Mouse (Mus musculus) CD4-positive naive resting alpha-beta T cell, adult 57 days (primary cell): ENCODE data around the gene AI854703. TPM values are rescaled to one million over a fixed set of nuclear protein-coding genes. Genes with fewer than 3 reads are reported as not detected.

ENCODE experiments used
- total RNA-seq: library from RNA; stranded (reverse); gene quantifications from one replicate; pipeline ENCODE4 v1.2.4, GENCODE M21; 2023

The AI854703 gene
- 1.7 TPM for total RNA-seq

GRCm38 (mm10) chr6:48626464-48626863, at the start of gene AI854703:
Gene AI854703, plus strand, starts transcription at chr6:48626764.

GRCm38 (mm10) chr6:48589194-48589750, 37.3 kb upstream of the AI854703 start, which contains the start of gene Gm45021:
Gene Gm45021, plus strand, starts transcription at chr6:48589610.

GRCm38 (mm10) chr6:48593158-48594042, 33.2 kb upstream of the AI854703 start, which contains the start of the genes Repin1 and Gm44965:
Gene Repin1, plus strand, starts transcription at chr6:48593883.
Gene Gm44965, plus strand, starts transcription at chr6:48593941.

GRCm38 (mm10) chr6:48601271-48602079, 25.1 kb upstream of the AI854703 start, which contains the start of gene Zfp775:
Gene Zfp775, plus strand, starts transcription at chr6:48602063.

GRCm38 (mm10) chr6:48646995-48647394, 20.4 kb downstream of the AI854703 start, which contains the start of gene Gimap8:
Gene Gimap8, plus strand, starts transcription at chr6:48647234.

GRCm38 (mm10) chr6:48675931-48676859, 49.6 kb downstream of the AI854703 start, which contains the start of gene Gimap9:
Gene Gimap9, plus strand, starts transcription at chr6:48676129.

Other genes with a start within 250 kb of the AI854703 start
- 46.4 TPM for gene Krba1, start 231.2 kb upstream of the AI854703 start, total RNA-seq
- gene Zfp467, start 180.9 kb upstream of the AI854703 start, total RNA-seq: 11.4 TPM
- gene Sspo, start 178.5 kb upstream of the AI854703 start, total RNA-seq: 0.21 TPM
- gene Atp6v0e2, start 89.1 kb upstream of the AI854703 start, total RNA-seq: 2.7 TPM
- gene Lrrc61, start 72.0 kb upstream of the AI854703 start, total RNA-seq: 46.1 TPM
- gene Rarres2, start 54.0 kb upstream of the AI854703 start, total RNA-seq: 13.6 TPM
- gene Gm45021, start 37.2 kb upstream of the AI854703 start, total RNA-seq: not detected
- gene Repin1, start 32.9 kb upstream of the AI854703 start, total RNA-seq: 2.5 TPM
- 2.7 TPM for gene Gm44965, start 32.8 kb upstream of the AI854703 start, total RNA-seq
- gene Zfp775, start 24.7 kb upstream of the AI854703 start, total RNA-seq: 7.6 TPM
- 136 TPM for gene Gimap8, start 20.5 kb downstream of the AI854703 start, total RNA-seq
- gene Gimap9, start 49.4 kb downstream of the AI854703 start, total RNA-seq: 218 TPM
- 370 TPM for gene Gimap4, start 57.8 kb downstream of the AI854703 start, total RNA-seq
- 2,141 TPM for gene Gimap6, start 81.5 kb downstream of the AI854703 start, total RNA-seq
- 19.3 TPM for gene Gm28053, start 91.8 kb downstream of the AI854703 start, total RNA-seq
- 37.7 TPM for gene Gimap7, start 91.9 kb downstream of the AI854703 start, total RNA-seq
- 153 TPM for gene Gimap1, start 112.3 kb downstream of the AI854703 start, total RNA-seq
- 147 TPM for gene Gimap5, start 119.4 kb downstream of the AI854703 start, total RNA-seq
- 591 TPM for gene Gimap3, start 144.1 kb downstream of the AI854703 start, total RNA-seq
- 6.3 TPM for gene Tmem176a, start 214.2 kb downstream of the AI854703 start, total RNA-seq
- gene Tmem176b, start 214.7 kb downstream of the AI854703 start, total RNA-seq: 10.0 TPM
- gene Aoc1, start 246.1 kb downstream of the AI854703 start, total RNA-seq: not detected